Mouse (Mus musculus) liver, embryonic 14 days (tissue): ENCODE measurements around the gene Mphosph9. TPM values are rescaled to one million over a fixed set of nuclear protein-coding genes. Genes with fewer than 3 reads are reported as not detected.

Experiments used
- polyA plus RNA-seq: library from polyadenylated mRNA; depleted of rRNA; stranded (reverse); fragments of >200 nt; gene quantifications from 2 replicates; pipeline ENCODE4 v1.2.3, GENCODE M21; 2012; rRNA removed

The Mphosph9 gene
- polyA plus RNA-seq, result 3.8 and 4.2 TPM in 2 replicates

GRCm38 (mm10) chr5:124327510-124328364, at the start of gene Mphosph9, which contains the start of gene 2810006K23Rik:
TSS of gene Mphosph9 (minus strand) at chr5:124327972.
TSS of gene 2810006K23Rik (plus strand) at chr5:124328089.

GRCm38 (mm10) chr5:124362982-124363381, 35.2 kb upstream of the Mphosph9 start, which contains the start of gene Cdk2ap1:
TSS of gene Cdk2ap1 (minus strand) at chr5:124363082.

DNA sequence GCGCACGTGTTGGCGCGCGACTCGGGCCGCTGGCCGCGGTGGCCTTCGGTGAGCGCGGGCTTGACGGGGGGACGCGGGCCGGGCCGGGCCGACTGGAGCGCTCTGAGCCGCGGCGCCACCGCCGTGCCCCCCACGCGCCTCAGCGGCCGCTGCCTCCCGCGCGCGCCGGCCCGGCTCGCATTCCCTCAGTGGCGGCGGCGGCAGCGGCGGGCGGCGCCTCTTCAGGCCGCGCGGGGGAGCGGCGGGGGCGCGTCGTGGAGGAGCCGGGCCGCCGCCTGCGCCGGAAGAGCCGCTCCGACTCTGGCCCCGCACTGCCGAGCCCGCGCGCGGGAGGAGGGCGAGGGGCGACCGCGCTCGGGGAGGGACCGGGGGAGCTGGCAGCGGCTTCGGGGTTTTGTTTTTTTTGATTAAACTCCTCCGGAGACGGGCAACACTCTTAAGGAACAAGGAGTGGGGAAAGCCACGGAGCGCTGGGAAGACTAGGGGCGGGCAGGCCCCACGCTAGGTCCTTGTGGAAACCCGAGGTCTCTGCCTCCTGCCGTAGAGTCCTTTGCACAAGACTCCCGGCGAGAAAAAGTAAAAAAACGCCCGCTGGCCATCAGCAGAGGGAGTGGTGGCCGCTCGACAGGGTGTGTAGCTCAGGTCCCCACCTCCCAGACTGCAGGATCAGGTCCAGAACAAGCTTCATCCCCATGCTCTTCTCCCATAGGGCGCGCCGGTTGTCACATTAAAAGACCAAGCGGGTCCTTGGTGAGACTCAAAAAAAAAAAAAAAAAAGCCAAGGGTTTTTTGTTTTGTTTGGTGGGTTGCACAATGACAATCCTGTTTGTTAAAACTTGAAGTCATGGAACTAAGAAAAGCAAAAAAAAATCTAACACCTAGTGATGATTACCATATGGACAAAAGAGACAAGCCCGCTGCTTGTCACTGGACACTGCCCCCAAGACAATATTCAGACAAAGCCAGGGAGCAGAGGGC, 77.9 kb downstream of the Mphosph9 start, which contains the start of gene Pitpnm2:
Gene Pitpnm2 (minus strand): TSS at position 147 of the 978 bp plus-strand sequence.

Other genes starting within 250 kb of the Mphosph9 start
- 2.2 and 2.7 TPM in 2 replicates for gene Abcb9, start 232.2 kb downstream of the Mphosph9 start, polyA plus RNA-seq
- 9.4 and 10.4 TPM in 2 replicates for gene Ogfod2, start 215.7 kb downstream of the Mphosph9 start, polyA plus RNA-seq
- gene Arl6ip4, start 211.9 kb downstream of the Mphosph9 start, polyA plus RNA-seq, result 51.5 and 58.2 TPM in 2 replicates
- gene Pitpnm2, start 78.2 kb downstream of the Mphosph9 start, polyA plus RNA-seq, result 4.6 and 4.7 TPM in 2 replicates
- gene 2810006K23Rik, start 117 bp upstream of the Mphosph9 start, polyA plus RNA-seq, result 3.9 and 4.3 TPM in 2 replicates
- gene Cdk2ap1, start 35.1 kb upstream of the Mphosph9 start, polyA plus RNA-seq, result 91.6 and 99.7 TPM in 2 replicates
- 13.6 and 17.1 TPM in 2 replicates for gene Sbno1, start 98.0 kb upstream of the Mphosph9 start, polyA plus RNA-seq
- gene Kmt5a, start 112.0 kb upstream of the Mphosph9 start, polyA plus RNA-seq, result 60.2 and 61.7 TPM in 2 replicates
- 8.3 and 9.2 TPM in 2 replicates for gene Rilpl2, start 150.4 kb upstream of the Mphosph9 start, polyA plus RNA-seq
- 7.9 and 8.2 TPM in 2 replicates for gene Snrnp35, start 155.2 kb upstream of the Mphosph9 start, polyA plus RNA-seq
- gene Rilpl1, start 203.4 kb upstream of the Mphosph9 start, polyA plus RNA-seq, result 1.3 and 1.4 TPM in 2 replicates
- gene Tmed2, start 212.7 kb upstream of the Mphosph9 start, polyA plus RNA-seq, result 116 and 144 TPM in 2 replicates
- 6.4 and 7.7 TPM in 2 replicates for gene Ddx55, start 224.9 kb upstream of the Mphosph9 start, polyA plus RNA-seq